Mouse (Mus musculus) neural tube, embryonic 15.5 days (tissue): ENCODE results near the gene Sptbn2. TPM values are rescaled to one million over a fixed set of nuclear protein-coding genes. Genes with fewer than 3 reads are reported as not detected.

Source experiments
- ATAC-seq: fragments of 200-750 bp; cut with Nextera tagmentation; 2 replicates; pipeline ENCODE4 v1.8.0; 2017; ENCODE audit warnings: mild to moderate bottlenecking, moderate TSS enrichment, moderate library complexity; ENCODE audit not compliant: low FRiP score
- H3K27ac ChIP-seq: fragments of 300-500 bp; sonication (generic); replicated peaks from 2 replicates; pipeline ENCODE4 v1.5.1; 2015; ENCODE audit warnings: mild to moderate bottlenecking, inconsistent platforms
- H3K27me3 ChIP-seq: fragments of 300-500 bp; sonication (generic); replicated peaks from 2 replicates; pipeline ENCODE4 v1.6.1; 2015; ENCODE audit warnings: inconsistent platforms
- H3K36me3 ChIP-seq: fragments of 300-500 bp; sonication (generic); 2 replicates; pipeline ENCODE4 v1.6.1; 2015; ENCODE audit warnings: inconsistent platforms
- H3K4me1 ChIP-seq: fragments of 300-500 bp; sonication (generic); 2 replicates; pipeline ENCODE4 v1.6.1; 2015; ENCODE audit warnings: inconsistent platforms
- H3K4me2 ChIP-seq: fragments of 300-500 bp; sonication (generic); 2 replicates; pipeline ENCODE4 v1.6.1; 2015; ENCODE audit warnings: inconsistent platforms, mild to moderate bottlenecking, moderate library complexity
- H3K4me3 ChIP-seq: fragments of 300-500 bp; sonication (generic); replicated peaks from 2 replicates; pipeline ENCODE4 v1.5.1; 2015; ENCODE audit warnings: mild to moderate bottlenecking, inconsistent platforms
- H3K9ac ChIP-seq: fragments of 300-500 bp; sonication (generic); replicated peaks from 2 replicates; pipeline ENCODE4 v1.6.1; 2015; ENCODE audit warnings: mild to moderate bottlenecking, inconsistent platforms
- H3K9me3 ChIP-seq: fragments of 300-500 bp; sonication (generic); replicated peaks from 2 replicates; pipeline ENCODE4 v1.6.1; 2016; ENCODE audit warnings: inconsistent platforms
- WGBS: fragments of 180-500 bp; shearing (Covaris S2); methylation state at CpG from one replicate; pipeline ENCODE4 v1.1.7; 2015; ENCODE audit warnings: mixed read lengths; 5-methylcytosine and 5-hydroxymethylcytosine counted together
- polyA plus RNA-seq: library from polyadenylated mRNA; unstranded; fragments of >200 nt; fragmentation: Nextera tagmentation; extraction: Ambion mirVana; gene quantifications from 2 replicates; pipeline ENCODE4 v1.2.1, GENCODE M21; 2015

Sptbn2 gene
- 19.0 and 25.6 TPM in 2 replicates for polyA plus RNA-seq

DNA sequence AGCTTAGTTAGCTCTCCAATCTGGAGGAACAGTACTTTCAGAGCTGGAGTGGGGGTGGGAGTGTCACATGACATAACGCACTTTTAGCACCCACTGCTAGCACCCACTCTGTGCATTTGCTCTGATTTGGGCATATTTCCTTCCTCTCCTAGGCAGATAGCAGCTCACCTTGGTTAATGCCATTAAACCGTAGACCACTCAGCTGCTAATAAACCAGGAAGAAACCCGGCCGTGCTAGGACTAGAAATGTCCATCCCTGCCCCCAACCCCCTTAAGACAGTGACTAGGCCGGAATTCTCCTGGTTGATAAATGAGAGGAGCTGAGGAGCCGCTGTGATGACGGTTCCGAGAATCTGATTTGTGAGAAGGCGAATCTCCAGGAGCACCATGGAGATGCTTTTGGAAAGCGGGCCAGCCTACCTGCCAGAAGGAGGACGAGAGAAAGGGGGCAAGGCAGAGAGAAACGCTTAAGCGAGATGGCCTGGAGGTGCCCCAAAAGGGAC is at the start of gene Sptbn2:
TSS of gene Sptbn2 (plus strand) at position 70 of the 503 bp plus-strand sequence.
- Histone ChIP-seq H3K27ac (peak within 1 kb of the TSS; percentile 97), H3K4me2 (peak within 1 kb of the TSS; percentile 85), H3K27me3 (no peaks in the 10 kb centered on the region), H3K4me1 (peaks cover 35% of the 10 kb centered on the region), H3K9ac (peak within 1 kb of the TSS; percentile 81), H3K36me3 (no peaks in the 10 kb centered on the region), H3K9me3 (no peaks in the 10 kb centered on the region), H3K4me3 (peak within 1 kb of the TSS; percentile 68)
- ATAC-seq: peak; percentile 53
- WGBS: 4% methylated on average over 13 of the region's 13 CpGs

DNA sequence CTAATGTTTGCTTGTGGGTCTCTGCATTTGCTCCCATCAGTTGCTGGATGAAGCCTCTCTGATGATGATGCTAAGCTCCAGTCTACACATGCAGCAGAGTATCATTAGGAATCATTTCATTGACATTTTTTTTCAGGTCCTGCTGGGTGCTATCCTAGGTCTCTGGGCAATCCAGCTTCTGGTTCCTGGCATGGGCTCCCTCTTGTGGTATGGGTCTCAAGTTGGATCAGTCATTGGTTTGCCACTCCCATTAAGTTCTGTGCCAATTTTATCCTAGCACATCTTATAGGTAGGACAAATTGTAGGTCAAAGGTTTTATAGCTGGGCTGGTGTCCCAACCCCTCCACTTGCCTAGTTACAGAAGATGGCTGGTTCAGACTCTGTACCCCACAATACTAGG is 44.2 kb upstream of the Sptbn2 start:
- Histone ChIP-seq H3K36me3 (no peaks in the 10 kb centered on the region), H3K4me1 (no peaks in the 10 kb centered on the region), H3K4me2 (no peak overlapping the region), H3K27me3 (no peaks in the 10 kb centered on the region), H3K9ac (no peak overlapping the region), H3K27ac (no peak overlapping the region), H3K4me3 (no peak overlapping the region), H3K9me3 (no peaks in the 10 kb centered on the region)
- no peak for ATAC-seq

DNA sequence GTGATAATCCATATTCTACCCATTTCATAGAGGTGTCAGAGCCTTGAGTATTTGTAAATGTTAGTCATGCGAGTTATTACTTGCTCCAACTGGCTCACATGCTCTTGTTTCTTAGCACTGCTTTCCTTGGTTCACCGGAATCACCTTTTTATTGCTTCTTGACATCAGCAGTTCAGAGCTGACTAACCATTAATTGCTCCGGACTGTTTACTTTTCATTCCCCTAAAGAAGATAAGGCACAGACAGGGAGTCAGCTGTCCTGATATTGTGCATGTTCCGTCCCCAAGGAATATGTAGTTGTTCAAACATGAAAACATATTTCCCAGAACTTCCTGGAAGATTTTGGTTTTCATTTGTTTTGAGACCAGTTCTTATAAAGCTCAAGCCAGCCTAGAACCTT is 40.2 kb upstream of the Sptbn2 start:
- Histone ChIP-seq H3K9ac (no peak overlapping the region), H3K4me2 (no peak overlapping the region), H3K9me3 (no peaks in the 10 kb centered on the region), H3K4me1 (no peaks in the 10 kb centered on the region), H3K27ac (no peak overlapping the region), H3K4me3 (no peak overlapping the region), H3K27me3 (no peaks in the 10 kb centered on the region; the same call in 1 of the 2 replicates), H3K36me3 (no peaks in the 10 kb centered on the region)
- WGBS: 81% methylated on average over 4 of the region's 4 CpGs
- ATAC-seq: no peak

- H3K4me2 ChIP-seq: no peak overlapping the region
- no peaks in the 10 kb centered on the region; the same call in 1 of the 2 replicates for H3K27me3 ChIP-seq
- WGBS: 51% methylated on average over 6 of the region's 6 CpGs
- no peaks in the 10 kb centered on the region for H3K36me3 ChIP-seq
- H3K9me3 ChIP-seq: no peaks in the 10 kb centered on the region
- no peak for ATAC-seq
- H3K27ac ChIP-seq: no peak overlapping the region
- H3K4me3 ChIP-seq: no peak overlapping the region
- H3K9ac ChIP-seq: no peak overlapping the region
- no peaks in the 10 kb centered on the region for H3K4me1 ChIP-seq
These were observed 38.6 kb upstream of the Sptbn2 start for GRCm38 (mm10) chr19:4672401-4672800.

DNA sequence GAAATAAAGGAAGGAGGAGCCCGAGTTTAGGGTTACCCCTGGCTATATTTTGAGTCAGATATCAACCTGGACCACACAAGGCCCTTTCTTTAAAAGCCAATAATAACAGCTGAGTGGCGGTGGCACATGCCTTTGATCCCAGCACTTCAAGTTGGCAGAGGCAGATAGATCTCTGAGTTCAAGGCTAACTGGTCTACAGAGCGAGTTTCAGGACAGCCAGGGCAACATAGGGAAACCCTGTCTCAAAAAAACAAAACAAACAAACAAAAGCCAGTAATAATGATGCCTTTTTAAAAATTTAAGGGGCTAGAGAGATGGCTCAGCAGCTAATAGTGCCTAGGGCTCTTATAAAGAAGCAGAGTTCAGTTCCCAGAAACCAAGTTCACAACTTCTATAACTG is 16.6 kb upstream of the Sptbn2 start:
- ATAC-seq: no peak
- H3K4me1 ChIP-seq: peaks cover 14% of the 10 kb centered on the region
- H3K36me3 ChIP-seq: no peaks in the 10 kb centered on the region
- no peaks in the 10 kb centered on the region for H3K27me3 ChIP-seq
- no peak overlapping the region for H3K27ac ChIP-seq
- 70% methylated on average over 3 of the region's 3 CpGs for WGBS
- no peak overlapping the region for H3K9ac ChIP-seq
- H3K4me2 ChIP-seq: no peak overlapping the region
- no peak overlapping the region for H3K4me3 ChIP-seq
- no peaks in the 10 kb centered on the region for H3K9me3 ChIP-seq

DNA sequence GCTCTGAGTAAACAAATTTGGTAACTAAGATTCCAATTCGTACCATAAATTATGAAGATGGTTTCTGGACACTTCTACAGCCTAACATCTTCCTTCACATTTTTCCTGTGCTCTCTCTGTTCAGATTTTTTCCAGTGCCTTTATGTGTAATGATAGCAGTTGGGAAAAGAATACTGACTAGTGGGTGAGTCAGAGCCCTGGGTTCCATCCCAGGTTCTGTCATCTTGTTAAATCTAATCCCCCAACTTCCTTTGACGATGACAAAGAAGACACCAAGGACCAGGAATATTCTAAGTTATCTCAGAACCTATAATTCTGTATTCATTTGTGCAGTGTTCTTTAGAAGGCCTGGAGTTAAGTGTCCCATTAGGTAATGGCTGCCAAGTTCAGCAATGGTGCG is 13.8 kb upstream of the Sptbn2 start:
- no peak for ATAC-seq
- Histone ChIP-seq H3K27me3 (0 out of 2 replicates have a peak, but pooled peaks cover 7% of the 10 kb centered on the region), H3K27ac (no peak overlapping the region), H3K9me3 (no peaks in the 10 kb centered on the region), H3K4me2 (no peak overlapping the region), H3K4me3 (no peak overlapping the region), H3K9ac (no peak overlapping the region), H3K36me3 (no peaks in the 10 kb centered on the region), H3K4me1 (peaks cover 14% of the 10 kb centered on the region)
- 86% methylated on average over 3 of the region's 3 CpGs for WGBS

- H3K27ac ChIP-seq: peak overlapping the region; percentile 87
- peak overlapping the region; percentile 81 for H3K9ac ChIP-seq
- ATAC-seq: peak; percentile 41; the same call in 1 of the 2 replicates
- WGBS: 71% methylated on average over 9 of the region's 9 CpGs
- H3K4me3 ChIP-seq: peak overlapping the region; percentile 67
- 0 out of 2 replicates have a peak, but pooled peaks cover 7% of the 10 kb centered on the region for H3K27me3 ChIP-seq
- H3K9me3 ChIP-seq: no peaks in the 10 kb centered on the region
- peak overlapping the region; percentile 82 for H3K4me2 ChIP-seq
- H3K36me3 ChIP-seq: no peaks in the 10 kb centered on the region
- H3K4me1 ChIP-seq: peaks cover 14% of the 10 kb centered on the region
These were observed 13.2 kb upstream of the Sptbn2 start for GRCm38 (mm10) chr19:4697721-4698120.

DNA sequence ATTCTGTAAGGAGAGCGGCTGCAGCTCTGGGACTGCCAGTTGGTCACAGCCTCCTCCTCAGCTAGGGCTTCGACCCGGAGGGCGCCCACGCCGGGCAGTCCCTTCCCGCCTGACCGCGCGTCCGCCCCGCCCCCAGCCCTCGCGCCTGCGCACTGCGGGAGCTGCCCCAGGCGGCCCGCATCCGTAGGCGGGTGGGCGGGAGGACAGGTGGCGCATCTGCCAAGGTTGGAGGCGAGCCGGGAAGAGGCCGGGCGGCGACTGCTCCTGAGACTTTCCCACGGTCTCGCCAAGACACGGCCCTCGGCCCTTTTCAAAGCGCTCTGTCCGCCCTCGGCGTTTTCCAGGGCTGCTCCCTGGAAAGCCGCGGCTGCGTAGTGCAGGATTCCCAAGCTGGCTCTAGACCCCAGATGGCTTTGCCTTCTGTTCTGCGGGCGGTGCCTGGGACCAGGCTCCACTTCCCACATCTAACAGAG is 12.7 kb upstream of the Sptbn2 start, which contains the start of gene Gm960:
TSS of gene Gm960 (minus strand) at position 464 of the 473 bp plus-strand sequence.
- WGBS: under 1% methylated on average over 40 of the region's 40 CpGs
- ATAC-seq: peak; percentile 95

GRCm38 (mm10) chr19:4698856-4699255 is 12.1 kb upstream of the Sptbn2 start:
- Histone ChIP-seq H3K27ac (0 out of 2 replicates have a peak overlapping the region, but pooled peaks have one; percentile 87), H3K27me3 (0 out of 2 replicates have a peak, but pooled peaks cover 7% of the 10 kb centered on the region), H3K9ac (peak overlapping the region; percentile 81), H3K4me2 (peak overlapping the region; percentile 82), H3K4me3 (peak overlapping the region; percentile 67), H3K36me3 (no peaks in the 10 kb centered on the region), H3K4me1 (peaks cover 14% of the 10 kb centered on the region), H3K9me3 (no peaks in the 10 kb centered on the region)
- WGBS: 39% methylated on average over 8 of the region's 8 CpGs
- ATAC-seq: no peak

More for the DNA sequence above, 12.7 kb upstream of the Sptbn2 start, which contains the start of gene Gm960:
- H3K36me3 ChIP-seq: no peaks in the 10 kb centered on the region
- H3K4me2 ChIP-seq: peak within 1 kb of the TSS; percentile 82
- H3K4me3 ChIP-seq: peak within 1 kb of the TSS; percentile 67
- peak within 1 kb of the TSS; percentile 81 for H3K9ac ChIP-seq
- no peaks in the 10 kb centered on the region for H3K9me3 ChIP-seq
- H3K27ac ChIP-seq: peak within 1 kb of the TSS; percentile 87
- H3K4me1 ChIP-seq: peaks cover 14% of the 10 kb centered on the region
- H3K27me3 ChIP-seq: 0 out of 2 replicates have a peak, but pooled peaks cover 7% of the 10 kb centered on the region

- no peak overlapping the region for H3K4me2 ChIP-seq
- WGBS: 31% methylated on average over 5 of the region's 5 CpGs
- no peak overlapping the region for H3K27ac ChIP-seq
- H3K36me3 ChIP-seq: no peaks in the 10 kb centered on the region
- H3K4me1 ChIP-seq: peaks cover 14% of the 10 kb centered on the region
- no peak for ATAC-seq
- no peak overlapping the region for H3K4me3 ChIP-seq
- 0 out of 2 replicates have a peak, but pooled peaks cover 7% of the 10 kb centered on the region for H3K27me3 ChIP-seq
- H3K9ac ChIP-seq: no peak overlapping the region
- H3K9me3 ChIP-seq: no peaks in the 10 kb centered on the region
These were observed 11.1 kb upstream of the Sptbn2 start for GRCm38 (mm10) chr19:4699821-4700220.

- no peak for ATAC-seq
These were observed 10.3 kb upstream of the Sptbn2 start for GRCm38 (mm10) chr19:4700656-4701055.

DNA sequence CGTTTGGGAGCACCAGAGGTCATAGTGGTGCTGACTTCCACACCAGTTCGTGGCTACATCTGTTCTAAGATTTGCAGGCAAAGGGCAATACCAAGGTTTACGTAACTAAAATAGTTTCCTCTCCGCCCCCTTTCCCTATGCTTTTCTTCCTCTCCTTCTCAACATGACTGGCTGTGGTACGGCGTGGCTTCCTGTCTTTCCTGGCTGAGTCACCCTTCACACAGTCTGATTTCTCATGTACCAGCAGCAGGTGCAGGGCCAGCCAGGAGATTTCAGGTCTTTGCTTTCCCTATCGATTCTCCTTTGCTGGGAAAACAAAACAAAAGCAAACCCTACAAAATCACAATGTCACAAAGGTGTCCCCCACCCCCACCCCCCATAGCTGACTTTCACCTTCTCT is 9.7 kb upstream of the Sptbn2 start:
- 73% methylated on average over 7 of the region's 7 CpGs for WGBS
- Histone ChIP-seq H3K9me3 (no peaks in the 10 kb centered on the region), H3K27ac (no peak overlapping the region), H3K36me3 (no peaks in the 10 kb centered on the region), H3K4me3 (no peak overlapping the region), H3K4me2 (no peak overlapping the region), H3K9ac (no peak overlapping the region), H3K27me3 (0 out of 2 replicates have a peak, but pooled peaks cover 7% of the 10 kb centered on the region), H3K4me1 (peaks cover 14% of the 10 kb centered on the region)
- ATAC-seq: no peak

More at GRCm38 (mm10) chr19:4700656-4701055, 10.3 kb upstream of the Sptbn2 start:
- no peak overlapping the region for H3K9ac ChIP-seq
- WGBS: 45% methylated on average over 8 of the region's 8 CpGs
- H3K4me1 ChIP-seq: peaks cover 14% of the 10 kb centered on the region
- no peak overlapping the region for H3K4me2 ChIP-seq
- no peaks in the 10 kb centered on the region for H3K36me3 ChIP-seq
- no peaks in the 10 kb centered on the region for H3K9me3 ChIP-seq
- H3K4me3 ChIP-seq: no peak overlapping the region
- 0 out of 2 replicates have a peak, but pooled peaks cover 7% of the 10 kb centered on the region for H3K27me3 ChIP-seq
- no peak overlapping the region for H3K27ac ChIP-seq
